Comparison of ENCODE assay signal across 11 mouse cellular contexts in the genomic region with DNA sequence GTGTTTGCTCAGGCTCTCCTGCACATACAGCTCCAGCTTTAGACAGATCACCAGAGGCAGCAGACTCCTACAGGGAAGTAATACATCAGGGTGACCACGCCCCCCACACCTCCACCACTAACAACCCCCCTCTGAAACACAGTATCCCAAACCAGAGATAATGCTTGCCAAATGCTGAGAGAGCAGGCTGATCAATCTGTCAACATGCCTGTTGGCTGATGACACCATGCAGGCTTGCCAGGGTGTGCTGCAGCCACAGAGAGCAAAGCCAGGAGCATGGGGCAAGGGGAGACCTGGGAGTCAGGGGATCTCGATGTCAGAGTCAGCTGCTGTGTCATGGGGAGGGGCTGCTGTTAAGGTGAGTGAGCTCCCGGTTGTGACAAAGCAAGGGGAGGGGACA. TPM values are rescaled to one million over a fixed set of nuclear protein-coding genes. Genes with fewer than 3 reads are reported as not detected.
DNase-seq lines count a peak whose midpoint lies in the region; ATAC-seq and TF ChIP-seq lines count a peak whose summit lies in the region.
"Had no signal": no experiment of that assay in that cellular context is flagged by ENCODE, and none has a peak within 500 bp of the region (broad histone marks: within the 10 kb centered on the region; RNA-seq: fewer than 3 reads in every experiment).

A gene (plus strand): TSS at position 258 of the 400 bp plus-strand sequence.

- no peaks in the 10 kb centered on the region for H3K36me3 ChIP-seq in heart, embryonic 15.5 days
- H3K36me3 ChIP-seq in forebrain, embryonic 11.5 days (ENCODE audit: control insufficient read depth, insufficient read depth, low read length) = no peaks in the 10 kb centered on the region
- no peaks in the 10 kb centered on the region for H3K36me3 ChIP-seq in lung, postnatal 0 days (ENCODE audit: insufficient read depth, low read length)

- no peak within 1 kb of the TSS for H3K4me3 ChIP-seq in heart, embryonic 15.5 days
- no peak within 1 kb of the TSS for H3K4me3 ChIP-seq in forebrain, embryonic 11.5 days (ENCODE audit: low read depth, low read length)
- no peak within 1 kb of the TSS for H3K4me3 ChIP-seq in lung, postnatal 0 days (ENCODE audit: low read depth, low read length)

- no peak within 1 kb of the TSS for H3K27ac ChIP-seq in heart, embryonic 15.5 days
- no peak within 1 kb of the TSS for H3K27ac ChIP-seq in forebrain, embryonic 11.5 days (ENCODE audit: low read depth, low read length)
- no peak within 1 kb of the TSS for H3K27ac ChIP-seq in lung, postnatal 0 days (ENCODE audit: low read length)

- H3K9ac ChIP-seq in heart, embryonic 15.5 days = no peak within 1 kb of the TSS
- no peak within 1 kb of the TSS for H3K9ac ChIP-seq in forebrain, embryonic 11.5 days (ENCODE audit: low read length)
- no peak within 1 kb of the TSS for H3K9ac ChIP-seq in lung, postnatal 0 days (replicated peaks; ENCODE audit: low read depth)

- peaks cover 45% of the 10 kb centered on the region for H3K27me3 ChIP-seq in heart, embryonic 15.5 days
- no peaks in the 10 kb centered on the region for H3K27me3 ChIP-seq in forebrain, embryonic 11.5 days (ENCODE audit: control insufficient read depth, insufficient read depth, low read length)
- H3K27me3 ChIP-seq in lung, postnatal 0 days (replicated peaks; ENCODE audit: insufficient read depth, low read length) = 0 out of 2 replicates have a peak, but pooled peaks cover 4% of the 10 kb centered on the region

- 10% methylated on average over 3 of the region's 3 CpGs for WGBS in heart, embryonic 15.5 days
- WGBS in forebrain, embryonic 11.5 days = 43% methylated on average over 3 of the region's 3 CpGs
- WGBS in lung, postnatal 0 days = 0% methylated on average over 3 of the region's 3 CpGs

- no peak for DNase-seq in heart, postnatal 36 days
- peak; percentile 78 for DNase-seq in MN1 (ENCODE audit: low spot score)
- no peak for DNase-seq in forebrain, embryonic 11.5 days (ENCODE audit: low spot score)
- DNase-seq in layer of hippocampus, postnatal 36 days = peak in 1 of 2 experiments; percentile 54
- no peak for DNase-seq in lung, postnatal 0 days (ENCODE audit: low spot score)
- DNase-seq: kidney, postnatal 10 days; right cerebral cortex, adult 18-20 months had no signal

- intact Hi-C loops in heart, postnatal 36 days (cut with DNase I) = no loop called here

- peak; percentile 37; the same call in 1 of the 2 replicates for ATAC-seq in heart, embryonic 15.5 days (replicated peaks; ENCODE audit: insufficient number of reproducible peaks, insufficient read depth, low FRiP score, low read depth)
- no peak for ATAC-seq in forebrain, embryonic 11.5 days (replicated peaks; ENCODE audit: low FRiP score)
- no peak for ATAC-seq in CD4-positive, CD25-positive, alpha-beta regulatory T cell, adult 4 months
- ATAC-seq in frontal cortex, adult (ENCODE audit: low TSS enrichment) = no peak
- ATAC-seq in lung, postnatal 0 days = no peak

- TF ChIP-seq CTCF in lung, postnatal 0 days (IDR thresholded peaks at IDR 0.05) = no peak

- H3K4me2 ChIP-seq in heart, embryonic 15.5 days = no peak within 1 kb of the TSS
- no peak within 1 kb of the TSS for H3K4me2 ChIP-seq in forebrain, embryonic 11.5 days (ENCODE audit: low read depth, low read length, severe bottlenecking)
- H3K4me2 ChIP-seq in lung, postnatal 0 days (replicated peaks; ENCODE audit: low read depth, low read length) = no peak within 1 kb of the TSS

- no peak for TF ChIP-seq EP300 in lung, postnatal 0 days (IDR thresholded peaks at IDR 0.05)

- peaks cover 30% of the 10 kb centered on the region for H3K4me1 ChIP-seq in heart, embryonic 15.5 days (replicated peaks)
- H3K4me1 ChIP-seq in forebrain, embryonic 11.5 days (replicated peaks; ENCODE audit: control insufficient read depth, insufficient read depth, low read length) = peaks cover 17% of the 10 kb centered on the region; the same call in 1 of the 2 replicates
- H3K4me1 ChIP-seq in lung, postnatal 0 days (ENCODE audit: insufficient read depth, low read depth, low read length) = no peaks in the 10 kb centered on the region

- no peaks in the 10 kb centered on the region for H3K9me3 ChIP-seq in heart, embryonic 15.5 days (replicated peaks)
- no peaks in the 10 kb centered on the region for H3K9me3 ChIP-seq in forebrain, embryonic 11.5 days (ENCODE audit: control insufficient read depth, low read length)
- H3K9me3 ChIP-seq in lung, postnatal 0 days (ENCODE audit: low read length) = no peaks in the 10 kb centered on the region

RNA-seq across cellular contexts. Expression of the gene that starts here (rescaled TPM):
- polyA plus RNA-seq in heart, embryonic 15.5 days (2015; fragmentation: Nextera tagmentation; extraction: Ambion mirVana) = 0.14 and 0.76 TPM in 2 replicates
- total RNA-seq in heart, postnatal 36 days (2021) = under 1 TPM; 0.16 to 0.47 TPM
- 18.0 and 21.8 TPM in 2 replicates for polyA plus RNA-seq in forebrain, embryonic 11.5 days (2014; fragmentation: Nextera tagmentation; extraction: Ambion mirVana)
- 10 to 100 TPM; 11.4 to 13.3 TPM for total RNA-seq in layer of hippocampus, postnatal 36 days (2021)
- polyA plus RNA-seq in CD4-positive, CD25-positive, alpha-beta regulatory T cell, adult 4 months (2017; shearing (Covaris generic)) = 1 to 10 TPM; 3.8 to 7.2 TPM
- 0.32 and 0.41 TPM in 2 replicates for polyA plus RNA-seq in lung, postnatal 0 days (2015; fragmentation: Nextera tagmentation; extraction: Ambion mirVana)
- polyA plus RNA-seq: liver, embryonic 16.5 days had no signal

Comparison
In these comparisons a context has a peak if more than half of its experiments do, and no peak if none do; other contexts are left out.
1. RNA of the gene that starts here (total RNA-seq): 11.4 to 13.3 TPM in layer of hippocampus, postnatal 36 days; 0.16 to 0.47 TPM in heart, postnatal 36 days; every median in the first group is over 4 times any median in the second.
2. Peak in ATAC-seq in heart, embryonic 15.5 days; RNA of the gene not detected or under 1 TPM.